Mouse (Mus musculus): ENCODE data around the gene Pde11a.
"Not testable (repeated sequence)": the region's sequence is repeated elsewhere in the genome, so short reads cannot be mapped to it uniquely, and the experiment has no call there.

Pde11a gene

DNA sequence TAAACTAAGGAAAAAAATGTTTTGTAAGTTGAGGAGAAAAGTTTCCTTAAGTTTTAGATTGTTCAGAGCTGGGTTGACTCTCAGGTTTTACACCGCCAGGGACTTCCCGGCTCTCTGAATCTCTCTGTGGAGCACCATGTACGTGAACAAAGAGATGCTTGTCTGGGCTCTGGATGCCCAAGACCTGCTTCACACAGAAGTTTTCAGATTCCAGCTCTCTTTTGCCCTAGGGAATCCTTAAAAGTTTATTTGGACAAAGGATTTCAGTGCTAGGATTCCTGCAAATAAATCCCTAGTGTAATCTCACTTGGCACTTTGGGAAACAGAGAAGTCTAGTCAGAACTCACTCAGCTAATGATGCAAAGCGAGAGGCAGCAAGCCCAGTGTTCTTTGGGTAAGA is 348.9 kb downstream of the Pde11a start:
- DNase-seq (ENCODE audit: low spot score): no peak

DNA sequence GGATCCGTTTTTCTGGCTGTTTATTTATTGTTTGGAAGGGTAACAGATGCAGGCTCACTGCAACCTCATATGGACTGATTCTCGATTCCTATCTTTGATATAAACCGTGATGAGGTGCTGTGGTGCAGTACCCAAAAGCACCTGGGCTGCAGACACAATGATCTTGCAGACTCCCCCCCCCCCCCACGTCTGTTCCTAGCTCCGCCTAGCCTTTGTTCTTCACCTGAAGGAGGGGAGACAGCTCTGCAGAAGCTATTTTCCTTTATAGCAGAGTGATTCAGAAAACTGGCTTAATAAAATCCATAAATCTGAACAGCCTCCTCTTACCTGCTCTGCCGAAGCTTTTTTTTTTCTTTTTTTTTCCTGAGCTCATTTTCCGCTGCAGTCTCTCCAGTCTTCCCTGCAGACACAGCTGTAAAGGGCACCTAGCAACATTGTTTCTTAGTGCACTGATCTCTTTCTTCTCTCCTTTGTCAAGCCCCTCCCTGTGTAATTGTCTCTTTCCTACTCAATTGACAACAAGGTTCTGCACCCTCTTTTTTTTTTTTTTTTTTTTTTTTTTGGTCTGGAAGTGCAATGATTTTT is 349.7 kb downstream of the Pde11a start:
- DNase-seq (ENCODE audit: low spot score): no peak

DNA sequence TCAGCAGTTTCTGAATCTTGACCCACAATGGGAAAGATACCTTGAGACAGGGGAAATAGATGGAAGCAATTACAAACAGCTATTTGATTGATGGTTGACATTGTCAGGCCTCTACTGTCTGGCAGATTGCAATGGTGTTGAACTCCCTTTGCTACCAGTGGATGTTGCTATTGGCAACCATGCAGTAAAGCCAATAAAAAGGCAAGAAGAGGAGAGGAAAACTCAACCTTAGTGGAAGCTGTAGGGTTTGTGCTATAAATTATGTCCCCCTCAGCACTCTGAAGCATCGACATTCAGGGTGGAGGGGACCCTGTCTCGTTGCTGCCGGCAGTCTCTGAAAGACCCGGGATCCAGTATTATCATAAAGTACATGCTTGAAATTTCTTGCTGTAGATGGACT is 350.2 kb downstream of the Pde11a start:
- DNase-seq (ENCODE audit: low spot score): no peak

DNA sequence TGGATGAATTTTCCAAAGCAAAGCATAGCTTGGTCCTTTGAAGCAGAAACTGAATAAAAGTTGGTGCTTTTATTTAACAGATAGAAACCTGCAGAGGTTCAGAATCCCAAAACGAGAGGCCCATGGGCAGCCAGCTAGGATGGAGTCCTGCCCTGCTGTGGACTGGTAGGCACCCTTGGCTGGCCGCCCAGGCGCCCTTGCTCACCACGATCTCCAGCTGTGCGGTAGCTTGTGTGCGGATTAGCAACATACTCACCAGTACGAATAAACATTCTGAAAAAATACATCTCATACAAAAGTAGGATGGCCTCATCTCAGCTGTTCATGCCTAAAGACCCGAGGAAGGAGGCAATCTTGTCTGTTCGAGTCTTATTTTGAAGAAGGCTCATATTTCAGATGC is 350.8 kb downstream of the Pde11a start:
- DNase-seq (ENCODE audit: low spot score): no peak

DNA sequence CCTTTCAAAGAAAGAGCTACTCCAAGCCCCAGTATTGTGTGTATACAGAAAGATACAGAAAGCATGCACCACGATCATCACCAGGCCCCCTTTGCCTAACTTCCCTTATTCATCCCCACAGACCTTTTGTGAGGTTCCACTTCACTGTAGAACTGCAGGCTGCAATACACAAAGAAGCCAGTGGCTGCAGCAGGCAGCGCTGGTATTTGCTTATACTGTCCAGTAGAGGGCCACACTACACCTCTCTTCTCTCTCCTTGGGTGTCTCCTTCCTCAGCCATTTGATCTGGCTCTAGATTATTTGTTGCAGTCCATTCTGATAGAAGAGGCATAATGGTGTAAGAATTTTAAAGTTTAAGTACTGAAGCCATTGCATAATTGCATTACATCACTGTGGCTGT is 353.4 kb downstream of the Pde11a start:
- no peak for DNase-seq (ENCODE audit: low spot score)

DNA sequence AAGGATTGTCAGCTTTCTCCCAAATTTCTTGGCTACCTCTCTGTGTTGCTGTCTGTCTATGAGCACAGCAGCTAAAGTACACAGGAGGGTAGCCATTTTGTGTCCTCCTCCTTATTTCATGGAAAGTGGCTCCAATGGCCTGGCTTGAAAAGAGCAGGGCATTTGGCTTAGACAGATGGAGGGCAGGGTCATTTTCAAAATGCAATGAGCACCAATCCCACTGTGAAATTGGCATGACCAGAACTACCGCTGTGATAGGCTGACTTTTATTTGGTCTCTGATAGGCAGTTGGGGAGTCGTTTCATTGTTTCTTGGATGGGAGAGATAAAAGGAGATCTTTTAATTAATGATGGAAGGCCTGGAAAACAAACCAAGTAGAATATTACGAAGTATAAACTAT is 354.7 kb downstream of the Pde11a start:
- DNase-seq (ENCODE audit: low spot score): no peak

DNA sequence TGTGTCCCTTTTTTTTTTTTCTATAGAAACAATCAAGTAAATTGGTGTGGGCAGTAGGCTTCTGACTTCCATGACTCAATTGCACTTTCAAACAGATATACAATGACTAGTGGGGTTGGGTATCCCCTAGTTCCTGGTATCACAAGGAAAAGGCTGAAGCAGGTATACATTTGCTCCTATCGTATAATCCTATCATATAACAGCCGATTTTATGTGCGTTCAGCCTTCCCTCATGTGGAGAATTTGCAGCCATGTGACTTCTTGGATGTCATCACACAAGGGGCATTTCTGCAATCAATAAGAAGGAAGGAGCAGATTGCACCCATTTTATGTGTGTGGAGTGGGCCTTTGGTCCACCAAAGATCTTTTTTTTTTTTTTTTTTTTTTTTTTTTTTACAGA is 355.5 kb downstream of the Pde11a start:
- DNase-seq (ENCODE audit: low spot score): no peak

DNA sequence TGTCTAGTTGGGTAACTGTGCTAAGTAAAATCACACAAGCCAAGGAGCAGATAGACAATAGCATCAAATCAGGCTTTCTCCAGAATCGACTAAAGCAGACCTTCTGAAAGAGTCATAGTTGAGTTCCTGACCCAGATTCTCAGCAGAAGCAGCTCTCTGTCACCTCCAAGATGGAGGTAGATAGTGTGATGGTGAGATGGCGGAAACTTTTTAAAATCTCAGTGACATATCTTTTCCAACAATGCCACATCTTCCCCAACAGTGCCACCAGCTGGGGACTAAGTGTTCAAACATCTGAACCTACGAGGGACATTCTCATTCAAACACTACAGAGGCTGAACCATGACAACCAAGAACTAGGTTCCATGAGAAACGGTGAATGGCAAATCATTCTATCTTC is 355.9 kb downstream of the Pde11a start:
- DNase-seq (ENCODE audit: low spot score): no peak

DNA sequence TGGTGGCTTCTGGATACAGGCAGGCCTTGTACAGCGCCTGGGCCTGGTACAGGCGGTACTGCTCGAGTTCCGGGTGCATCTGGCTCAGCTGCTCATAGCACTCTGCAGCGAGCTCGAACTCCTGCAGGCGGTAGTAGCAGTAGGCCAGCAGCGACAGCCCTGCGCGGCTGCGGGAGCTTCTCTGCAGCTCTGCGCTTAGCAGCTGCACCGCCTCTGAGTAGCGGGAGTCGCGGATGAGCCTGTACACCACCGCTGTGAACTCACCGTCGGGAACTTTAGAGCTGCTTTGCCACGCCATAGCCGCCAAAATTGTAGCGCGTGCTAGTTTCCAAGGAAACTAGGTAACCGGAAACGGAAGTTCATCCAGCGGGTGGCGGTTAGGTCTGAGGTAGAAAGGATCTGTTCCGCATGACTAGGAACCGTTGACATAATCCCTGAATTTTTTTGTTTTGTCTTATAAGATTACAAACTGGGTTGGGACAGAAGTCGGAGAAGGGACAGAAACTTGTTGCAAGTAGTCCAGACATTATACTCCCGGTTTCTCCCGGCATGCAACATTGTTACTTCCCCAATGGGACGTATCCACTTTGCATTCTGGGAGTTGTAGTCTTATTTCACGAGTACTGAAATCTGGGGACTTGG is 357.0 kb downstream of the Pde11a start, which contains the start of gene Ttc30a1:
Ttc30a1 (minus strand) TSS at position 528 of the 642 bp plus-strand sequence.
- DNase-seq (ENCODE audit: low spot score): peak; percentile 49

DNA sequence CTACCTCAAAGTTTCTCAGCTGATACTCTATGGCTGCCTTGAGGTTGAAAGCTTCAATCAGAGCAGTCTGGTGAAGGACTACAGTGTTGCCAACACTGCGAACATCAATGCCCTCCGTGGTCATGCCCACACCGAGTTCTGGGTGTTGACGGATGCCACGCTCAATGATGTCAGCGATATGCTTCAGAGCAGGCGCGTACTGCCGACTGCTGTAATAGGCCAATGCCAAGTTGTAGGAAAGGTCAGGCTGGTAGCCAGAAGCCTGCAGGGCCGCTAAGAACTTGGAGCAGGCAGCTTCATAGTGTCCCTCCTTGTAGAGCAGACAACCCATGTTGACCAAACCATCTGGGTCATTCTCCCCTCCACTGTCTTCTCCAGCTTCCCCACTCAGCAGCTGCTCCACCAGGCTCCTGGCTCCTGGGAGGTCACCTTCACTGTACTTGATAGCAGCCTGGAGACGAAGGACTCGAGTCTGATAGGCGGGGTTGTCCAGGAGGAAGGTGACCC is 357.6 kb downstream of the Pde11a start:
- DNase-seq (ENCODE audit: low spot score): not testable (repeated sequence)

DNA sequence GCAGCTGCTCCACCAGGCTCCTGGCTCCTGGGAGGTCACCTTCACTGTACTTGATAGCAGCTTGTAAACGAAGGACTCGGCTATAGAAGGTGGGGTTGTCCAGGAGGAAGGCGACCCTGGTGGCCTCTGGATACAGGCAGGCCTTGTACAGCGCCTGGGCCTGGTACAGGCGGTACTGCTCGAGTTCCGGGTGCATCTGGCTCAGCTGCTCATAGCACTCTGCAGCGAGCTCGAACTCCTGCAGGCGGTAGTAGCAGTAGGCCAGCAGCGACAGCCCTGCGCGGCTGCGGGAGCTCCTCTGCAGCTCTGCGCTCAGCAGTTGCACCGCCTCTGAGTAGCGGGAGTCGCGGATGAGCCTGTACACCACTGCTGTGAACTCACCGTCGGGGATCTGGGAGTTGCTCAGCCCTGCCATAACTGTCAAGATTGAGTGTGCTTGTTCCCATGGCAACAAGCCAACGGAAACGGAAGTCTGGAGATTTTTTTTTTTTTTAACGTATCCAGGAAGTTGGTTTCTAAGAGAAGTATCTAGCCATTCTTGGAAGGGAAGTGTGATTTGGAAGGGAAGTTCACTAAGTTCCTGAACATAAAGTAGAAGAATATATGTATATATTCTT is 360.7 kb downstream of the Pde11a start, which contains the start of gene Ttc30a2:
Ttc30a2 (minus strand) TSS at position 419 of the 617 bp plus-strand sequence.
- DNase-seq (ENCODE audit: low spot score): not testable (repeated sequence)

DNA sequence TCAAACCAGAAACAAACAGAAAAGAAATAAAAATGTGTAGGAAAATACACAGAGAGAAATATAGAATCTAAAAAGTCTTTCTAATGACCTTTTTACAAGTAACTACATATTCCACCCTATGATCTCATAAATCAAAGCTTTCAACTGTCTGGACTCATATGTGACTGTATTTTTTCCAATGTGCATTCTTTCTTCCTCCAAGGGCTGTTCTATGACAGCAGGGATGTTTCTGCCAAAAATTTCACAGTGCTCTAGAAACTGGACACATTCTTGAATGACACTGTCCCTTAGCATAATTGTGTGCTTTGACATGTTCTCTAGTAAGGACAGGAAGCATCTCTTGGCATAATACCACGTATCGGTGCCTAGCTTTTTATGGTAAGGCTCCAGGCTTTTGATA is 362.5 kb downstream of the Pde11a start:
- not testable (repeated sequence) for DNase-seq (ENCODE audit: low spot score)

DNA sequence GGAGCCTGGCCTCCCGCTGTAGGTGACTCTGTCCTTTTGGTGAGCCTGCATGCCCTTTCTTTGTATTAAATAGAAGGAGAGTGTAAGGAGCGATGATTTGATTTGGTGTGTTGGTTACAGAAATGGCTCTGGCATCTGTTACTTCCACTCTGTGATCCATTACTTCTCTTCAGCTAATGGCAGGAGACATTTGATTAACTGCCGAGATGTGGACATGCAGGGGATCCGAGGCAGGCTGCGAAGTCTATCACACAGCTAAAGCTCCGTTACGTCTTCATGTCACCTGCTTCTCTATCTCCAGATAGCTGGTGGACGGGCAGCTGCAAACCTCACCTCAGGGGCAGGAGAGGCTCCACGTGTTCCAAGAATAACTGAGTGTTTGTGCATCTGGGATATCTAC is 364.4 kb downstream of the Pde11a start:
- no peak for DNase-seq (ENCODE audit: low spot score)

DNA sequence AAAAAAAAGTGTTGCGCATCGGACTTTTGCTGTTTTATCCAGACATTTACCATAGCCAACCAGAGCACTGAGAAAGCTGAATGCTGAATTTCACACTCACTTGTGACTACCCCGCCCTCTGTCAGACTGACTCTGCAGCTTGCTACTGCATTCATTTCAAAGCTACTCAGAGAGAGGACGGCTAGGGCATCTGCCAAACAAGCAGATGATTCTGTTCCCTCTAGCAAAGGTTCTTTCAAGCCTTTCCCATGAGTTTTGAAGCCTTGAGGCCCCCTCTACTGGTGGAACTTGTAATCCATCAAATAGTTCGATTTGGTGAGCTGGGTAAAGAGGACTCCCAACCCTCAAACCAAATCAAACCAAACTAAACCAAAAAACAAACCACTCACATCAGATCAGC is 373.6 kb downstream of the Pde11a start:
- DNase-seq (ENCODE audit: low spot score): peak; percentile 31

DNA sequence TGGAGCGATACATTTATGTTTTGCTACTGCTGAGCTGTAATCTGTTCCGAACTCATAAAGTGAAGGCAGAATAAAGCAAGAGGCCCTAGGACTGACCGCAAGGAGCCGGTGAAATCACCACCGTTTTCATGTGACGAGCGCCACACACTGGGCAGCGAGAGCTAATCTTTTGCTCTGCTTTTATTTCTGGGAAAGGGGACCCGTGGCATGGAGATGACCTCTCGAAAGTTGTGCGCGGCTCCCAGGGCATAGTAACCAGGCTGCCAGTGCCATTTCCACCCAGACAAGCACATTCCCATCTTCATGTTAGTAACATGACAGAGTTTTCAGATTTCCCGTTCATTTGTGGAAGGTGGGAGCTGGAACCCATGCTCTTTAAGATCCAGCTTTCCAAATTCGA is 374.1 kb downstream of the Pde11a start:
- DNase-seq (ENCODE audit: low spot score): peak; percentile 25

DNA sequence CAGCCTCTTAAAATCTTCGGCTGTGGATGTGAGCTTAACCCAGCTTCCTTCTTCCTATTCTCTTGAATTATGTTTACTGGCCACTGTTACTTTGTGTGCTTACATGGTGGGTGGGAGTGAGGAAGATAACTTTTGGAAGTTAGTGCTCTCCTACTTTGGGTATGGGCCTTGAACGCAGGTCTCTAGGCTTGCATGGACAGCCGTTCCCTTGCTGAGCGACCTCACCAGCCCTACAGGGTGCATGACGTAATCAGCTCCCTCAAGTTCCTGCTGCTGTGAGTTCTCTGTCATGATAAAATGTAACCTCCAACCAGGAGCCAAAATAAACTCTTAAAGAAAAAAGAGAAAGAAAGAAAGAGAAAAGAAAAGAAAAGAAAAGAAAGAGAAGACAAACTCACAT is 374.5 kb downstream of the Pde11a start:
- no peak for DNase-seq (ENCODE audit: low spot score)

DNA sequence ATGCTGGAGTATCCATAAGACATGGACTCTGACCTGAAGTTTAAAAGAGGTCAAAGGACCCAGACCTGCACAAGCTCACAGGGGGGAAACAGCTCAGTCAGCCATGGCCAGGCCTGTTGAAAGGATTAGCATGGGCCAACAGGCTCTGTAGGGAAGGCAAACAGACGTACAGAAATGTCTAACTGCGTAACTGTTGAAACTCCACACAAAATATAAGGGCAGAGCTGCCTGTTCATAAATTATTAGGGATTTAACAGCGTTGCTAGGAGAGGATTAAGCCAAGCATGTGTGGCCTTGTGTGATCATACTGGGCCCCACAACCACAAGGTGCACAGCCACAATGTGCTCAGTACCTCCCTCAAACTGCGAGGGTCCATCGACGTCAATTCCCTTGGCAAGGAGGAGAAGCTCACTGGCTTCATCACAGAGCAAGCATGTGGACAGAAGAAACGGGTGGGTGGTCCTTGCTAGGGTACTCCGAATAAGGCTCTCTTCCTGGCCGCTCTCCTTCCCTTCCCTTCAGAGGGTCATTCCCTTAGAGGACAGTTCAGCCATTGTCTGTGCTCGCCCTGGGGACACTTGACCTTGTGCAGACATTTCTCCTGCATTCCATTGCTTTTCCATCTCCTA is 375.2 kb downstream of the Pde11a start:
- DNase-seq (ENCODE audit: low spot score): no peak

DNA sequence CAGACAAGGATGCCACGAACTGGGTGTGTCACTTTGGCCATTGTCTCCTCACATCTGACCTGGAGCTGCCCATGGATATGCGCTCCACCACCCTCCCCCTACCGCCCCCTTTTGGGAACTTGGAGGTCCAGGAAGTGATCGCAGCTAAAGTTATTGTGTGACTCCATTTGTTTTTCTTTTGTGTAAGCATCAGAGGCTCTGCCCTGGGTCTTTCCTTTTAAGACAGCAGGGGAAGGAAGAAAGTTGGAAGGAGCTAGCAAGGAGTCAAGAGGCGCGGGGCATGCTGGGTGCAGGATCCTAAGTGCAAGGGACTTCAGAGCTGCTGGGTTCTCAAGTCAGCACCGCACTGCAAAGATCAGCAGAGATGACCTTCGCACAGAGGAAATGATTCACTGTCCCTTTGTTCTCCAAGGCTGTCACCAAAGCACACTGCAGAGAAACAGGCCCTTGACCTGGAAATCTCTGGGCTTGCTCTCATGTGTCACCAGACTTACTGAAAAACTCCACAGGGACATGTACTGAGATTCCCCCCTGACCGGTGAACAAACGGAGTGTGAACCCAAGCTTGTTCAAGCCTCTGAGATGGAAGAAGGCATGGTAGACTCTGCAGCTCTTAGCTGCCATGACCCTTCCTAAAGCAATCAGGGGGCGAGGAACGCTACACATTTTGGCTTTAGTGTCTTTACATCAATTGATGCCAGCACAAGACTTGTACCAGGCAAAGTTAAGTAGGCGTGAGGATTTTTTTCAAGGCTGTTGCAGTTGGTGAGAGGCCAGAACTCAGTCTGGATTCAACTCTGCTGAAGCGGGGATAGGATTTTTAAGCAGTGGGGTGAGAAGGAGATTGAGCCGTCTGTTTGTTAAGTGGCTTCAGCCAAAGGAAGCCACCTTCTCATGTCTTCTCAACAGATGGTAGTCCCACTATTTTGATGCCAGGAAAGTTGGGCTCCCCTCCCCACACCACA is 377.9 kb downstream of the Pde11a start:
- no peak for DNase-seq (ENCODE audit: low spot score)

DNA sequence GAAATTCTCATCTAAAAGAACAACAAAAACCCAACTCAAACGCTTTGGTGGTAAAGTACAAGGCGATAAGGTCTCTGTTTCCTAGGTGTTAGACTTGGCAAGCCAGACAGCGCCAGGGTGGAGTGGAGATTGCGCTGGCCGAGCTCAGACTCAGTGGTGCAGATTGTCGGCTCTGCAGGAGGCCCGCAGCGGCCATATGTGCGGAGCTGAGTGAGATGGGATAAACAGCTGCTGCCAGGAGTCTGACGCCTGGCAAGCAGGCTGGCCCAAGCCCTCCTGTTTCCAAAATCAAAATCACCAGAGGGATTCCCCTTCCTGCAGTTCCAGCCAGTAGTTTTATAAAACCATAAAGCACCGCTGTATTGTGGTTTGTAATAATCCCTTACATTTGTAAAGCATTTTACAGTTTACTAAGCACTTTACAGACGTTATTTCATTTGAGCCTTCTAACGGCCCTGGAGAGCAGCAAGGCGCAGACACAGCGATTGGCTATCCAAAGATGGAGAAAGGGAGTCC is 378.7 kb downstream of the Pde11a start:
- no peak for DNase-seq (ENCODE audit: low spot score)

DNA sequence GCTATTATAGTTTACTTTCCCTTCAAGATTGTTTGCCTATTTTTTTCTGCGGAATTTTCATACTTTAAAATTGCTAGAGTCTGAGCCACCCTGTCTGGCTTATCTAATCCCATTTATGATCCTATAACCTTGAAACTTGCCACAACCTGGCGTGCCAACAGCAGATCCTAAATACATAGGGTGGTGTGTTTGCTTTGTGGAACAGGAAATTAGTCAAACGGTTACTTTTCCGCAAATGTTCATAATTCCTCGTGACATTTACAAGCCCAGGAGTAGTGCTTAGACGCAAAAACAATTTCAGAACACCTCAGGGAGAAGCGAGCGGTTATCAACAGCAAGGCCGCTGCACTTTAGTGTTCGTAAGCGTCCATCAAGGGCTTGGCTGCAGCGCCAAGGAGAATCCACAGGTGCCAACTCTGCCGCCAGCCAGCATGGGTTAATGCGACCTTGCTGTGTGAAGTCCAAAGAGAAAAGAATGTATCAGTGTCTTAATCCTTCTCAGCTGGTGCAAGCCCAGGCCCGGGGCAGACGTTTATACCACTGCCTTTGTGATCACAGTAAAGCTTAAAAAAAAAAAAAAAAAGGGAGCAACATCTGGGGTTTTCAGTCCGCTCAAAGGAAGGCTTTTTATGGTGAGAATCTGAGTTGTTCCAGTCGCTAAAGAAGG is 379.3 kb downstream of the Pde11a start:
- DNase-seq (ENCODE audit: low spot score): no peak

DNA sequence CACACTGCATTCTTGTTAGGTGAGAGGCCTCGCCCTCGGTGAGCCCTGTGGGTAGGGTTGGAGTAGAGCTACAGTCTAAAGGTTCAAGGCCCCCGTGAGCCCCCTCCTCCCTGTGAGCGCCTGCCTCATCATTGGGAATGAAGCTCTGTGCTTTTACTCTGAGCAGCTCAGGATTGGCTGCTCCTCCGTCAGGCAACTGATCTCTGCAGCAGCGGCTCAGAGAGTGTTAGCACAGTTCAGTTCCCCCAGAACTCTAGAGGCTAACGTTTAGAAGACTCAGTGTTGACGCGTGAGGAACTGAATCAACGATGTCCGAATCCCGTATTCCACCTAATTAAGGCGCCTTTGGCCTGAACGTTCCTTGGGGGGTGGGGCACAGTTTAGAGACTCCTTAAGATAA is 382.9 kb downstream of the Pde11a start:
- no peak for DNase-seq (ENCODE audit: low spot score)

Measured in ovary, adult 18-20 months (tissue).